Mouse (Mus musculus) testis, adult 2 months (tissue): ENCODE data around the gene Lrrc10b. TPM values are rescaled to one million over a fixed set of nuclear protein-coding genes. Genes with fewer than 3 reads are reported as not detected.

Experiments used
- H3K27ac ChIP-seq: fragments of 200-500 bp; 2 replicates; pipeline ENCODE4 v1.5.1; 2012; ENCODE audit warnings: low read depth, low read length; ENCODE audit not compliant: control insufficient read depth, insufficient read depth
- H3K27me3 ChIP-seq: fragments of 200-500 bp; 2 replicates; pipeline ENCODE4 v1.6.1; 2012; ENCODE audit warnings: mild to moderate bottlenecking, low read length, moderate library complexity; ENCODE audit not compliant: control insufficient read depth, insufficient read depth
- H3K36me3 ChIP-seq: fragments of 200-500 bp; 2 replicates; pipeline ENCODE4 v1.6.1; 2012; ENCODE audit warnings: mild to moderate bottlenecking, low read length; ENCODE audit not compliant: control insufficient read depth, insufficient read depth
- H3K4me1 ChIP-seq: fragments of 200-500 bp; 2 replicates; pipeline ENCODE4 v1.6.1; 2012; ENCODE audit warnings: low read length; ENCODE audit not compliant: control insufficient read depth, insufficient read depth
- H3K4me3 ChIP-seq: fragments of 200-500 bp; 2 replicates; pipeline ENCODE4 v1.5.1; 2012; ENCODE audit warnings: low read depth, mild to moderate bottlenecking, low read length, moderate library complexity, mixed read lengths; ENCODE audit not compliant: control insufficient read depth
- CTCF ChIP-seq: fragments of 200-500 bp; IDR thresholded peaks from 2 replicates; pipeline ENCODE4 v1.5.1; 2012; ENCODE audit warnings: low read depth, mild to moderate bottlenecking, inconsistent platforms, low read length, moderate library complexity; ENCODE audit not compliant: control insufficient read depth, insufficient read depth, insufficient replicate concordance
- POLR2A ChIP-seq: fragments of 200-500 bp; IDR thresholded peaks from 2 replicates; pipeline ENCODE4 v1.6.1; 2012; ENCODE audit warnings: low read depth, mild to moderate bottlenecking, inconsistent platforms, low read length, moderate library complexity; ENCODE audit not compliant: control insufficient read depth
- polyA plus RNA-seq: library from polyadenylated mRNA; depleted of rRNA; stranded (reverse); fragments of >200 nt; gene quantifications from 2 replicates; pipeline ENCODE4 v1.2.3, GENCODE M21; 2012

The Lrrc10b gene
- polyA plus RNA-seq, 1 experiment = 28.9 TPM

DNA sequence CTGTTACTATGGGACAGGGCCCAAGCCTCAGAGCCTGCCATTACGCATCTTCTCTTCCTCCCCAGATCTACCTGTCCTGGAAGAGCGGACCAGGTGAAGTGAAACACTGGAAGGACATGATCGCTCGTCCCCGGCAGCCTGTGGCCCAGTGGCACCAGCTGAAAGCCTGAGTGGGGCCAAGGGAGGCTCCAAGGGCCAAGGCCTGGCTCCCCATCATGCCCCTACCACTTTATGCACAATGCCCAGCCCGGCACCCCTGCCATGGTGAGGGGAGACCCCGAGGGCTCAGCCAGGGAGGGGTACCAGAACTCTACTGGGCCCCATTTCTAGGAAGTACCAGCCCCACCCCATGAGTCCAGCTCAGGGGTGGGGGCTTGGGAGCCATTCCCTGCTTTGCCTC, 9.0 kb downstream of the Lrrc10b start:
- Histone ChIP-seq H3K27me3 (no peaks in the 10 kb centered on the region), H3K4me1 (peaks cover 5% of the 10 kb centered on the region), H3K27ac (no peak overlapping the region), H3K4me3 (no peak overlapping the region), H3K36me3 (no peaks in the 10 kb centered on the region)
- TF ChIP-seq CTCF (no peak), POLR2A (no peak)

- TF ChIP-seq CTCF = no peak
- TF ChIP-seq POLR2A = no peak
- H3K36me3 ChIP-seq = no peaks in the 10 kb centered on the region
- H3K4me1 ChIP-seq = no peaks in the 10 kb centered on the region
- no peak overlapping the region for H3K4me3 ChIP-seq
- H3K27me3 ChIP-seq = no peaks in the 10 kb centered on the region
- no peak overlapping the region for H3K27ac ChIP-seq
Observed at GRCm38 (mm10) chr19:10444685-10445369, 12.4 kb downstream of the Lrrc10b start.

- no peaks in the 10 kb centered on the region for H3K36me3 ChIP-seq
- H3K27ac ChIP-seq = no peak overlapping the region
- TF ChIP-seq CTCF (no peak), POLR2A (no peak)
- no peaks in the 10 kb centered on the region for H3K27me3 ChIP-seq
- H3K4me3 ChIP-seq = no peak overlapping the region
- H3K4me1 ChIP-seq = no peaks in the 10 kb centered on the region
Observed at GRCm38 (mm10) chr19:10437521-10437920, 19.8 kb downstream of the Lrrc10b start.

GRCm38 (mm10) chr19:10436726-10437125, 20.5 kb downstream of the Lrrc10b start:
- H3K36me3 ChIP-seq = no peaks in the 10 kb centered on the region
- H3K4me1 ChIP-seq = no peaks in the 10 kb centered on the region
- H3K27me3 ChIP-seq = no peaks in the 10 kb centered on the region
- no peak overlapping the region for H3K4me3 ChIP-seq
- H3K27ac ChIP-seq = no peak overlapping the region
- no peak for TF ChIP-seq CTCF
- no peak for TF ChIP-seq POLR2A

- no peaks in the 10 kb centered on the region for H3K36me3 ChIP-seq
- H3K4me1 ChIP-seq = no peaks in the 10 kb centered on the region
- no peaks in the 10 kb centered on the region for H3K27me3 ChIP-seq
- H3K4me3 ChIP-seq = no peak overlapping the region
- TF ChIP-seq POLR2A (no peak), CTCF (peak; percentile 58; the same call in 1 of the 2 replicates)
- no peak overlapping the region for H3K27ac ChIP-seq
Observed at GRCm38 (mm10) chr19:10435908-10436307, 21.4 kb downstream of the Lrrc10b start.

- Histone ChIP-seq H3K36me3 (no peaks in the 10 kb centered on the region), H3K4me1 (no peaks in the 10 kb centered on the region), H3K4me3 (no peak overlapping the region), H3K27me3 (no peaks in the 10 kb centered on the region), H3K27ac (no peak overlapping the region)
- TF ChIP-seq CTCF (no peak), POLR2A (no peak)
Observed at GRCm38 (mm10) chr19:10434927-10435326, 22.3 kb downstream of the Lrrc10b start.

DNA sequence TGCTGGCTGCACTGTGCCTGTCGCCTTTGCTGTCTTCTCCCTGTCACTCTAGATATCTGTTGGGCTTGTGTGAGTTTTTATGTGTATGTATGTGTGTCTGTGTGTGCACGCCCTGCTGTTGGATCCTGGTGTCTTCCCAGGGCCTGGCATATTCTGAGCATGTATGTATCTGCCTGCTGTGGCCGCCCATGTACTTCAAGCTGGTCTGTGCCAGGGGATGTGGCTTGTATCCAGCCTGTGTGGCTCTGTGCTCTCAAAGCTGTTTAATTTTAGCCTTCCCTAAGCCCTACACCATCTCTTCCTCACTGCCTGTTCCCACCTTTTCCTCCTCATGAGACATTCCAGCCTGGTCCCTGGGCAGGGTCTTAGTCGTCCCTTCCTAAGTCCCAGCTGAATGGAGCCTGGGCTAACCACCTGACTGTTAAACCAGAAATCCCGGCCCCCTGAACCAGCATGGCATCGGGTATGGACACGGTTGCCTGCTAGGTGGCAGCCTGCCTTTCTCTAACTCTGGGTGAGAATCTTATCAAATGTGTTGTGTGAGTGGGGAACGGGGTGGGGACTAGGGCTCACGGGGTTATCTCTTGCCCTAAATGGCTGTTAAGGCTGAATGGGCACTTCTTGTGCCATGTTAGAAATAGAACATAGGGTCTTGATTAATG, 23.3 kb downstream of the Lrrc10b start:
- Histone ChIP-seq H3K4me1 (no peaks in the 10 kb centered on the region), H3K4me3 (no peak overlapping the region), H3K27me3 (no peaks in the 10 kb centered on the region), H3K27ac (no peak overlapping the region), H3K36me3 (no peaks in the 10 kb centered on the region)
- TF ChIP-seq POLR2A = no peak
- TF ChIP-seq CTCF = no peak
